7 mouse cellular contexts compared by ENCODE assay signal in the genomic region with DNA sequence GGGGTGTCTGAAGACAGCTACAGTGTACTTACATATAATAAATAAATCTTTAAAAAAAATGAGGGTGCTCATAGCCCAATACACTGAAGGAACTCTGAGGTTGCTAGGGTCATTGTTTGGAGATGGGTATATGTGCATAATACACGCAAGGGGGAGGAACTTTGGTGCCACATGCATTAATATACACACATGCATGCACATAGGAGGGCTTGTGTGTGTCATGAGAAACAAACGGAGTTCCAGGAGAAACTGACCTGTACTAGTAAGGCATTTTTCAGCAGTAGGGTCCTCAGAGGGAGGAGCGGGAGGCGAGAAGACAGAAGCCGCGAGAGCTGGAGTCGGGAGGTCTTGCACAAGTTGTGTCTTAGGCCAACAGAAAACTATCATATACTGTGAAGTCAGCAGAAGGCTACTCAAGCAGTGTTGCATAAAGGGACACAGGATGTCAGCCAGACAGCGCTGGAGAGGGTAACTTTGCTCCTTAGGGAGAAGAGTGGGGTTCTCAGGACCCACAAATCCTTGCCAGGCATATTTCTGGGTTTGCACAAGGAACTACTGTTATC. TPM values are rescaled to one million over a fixed set of nuclear protein-coding genes. Genes with fewer than 3 reads are reported as not detected.
DNase-seq lines count a peak whose midpoint lies in the region; ATAC-seq and TF ChIP-seq lines count a peak whose summit lies in the region.

No protein-coding gene starts in this region.

- H3K4me2 ChIP-seq in hindbrain, embryonic 15.5 days: peak overlapping the region; percentile 51

- H3K36me3 ChIP-seq in ES-Bruce4 (ENCODE audit: control insufficient read depth, insufficient read depth, low read length, poor library complexity, severe bottlenecking): no peaks in the 10 kb centered on the region
- no peaks in the 10 kb centered on the region for H3K36me3 ChIP-seq in hindbrain, embryonic 15.5 days
- peaks cover 5% of the 10 kb centered on the region for H3K36me3 ChIP-seq in megakaryocyte, embryonic 14.5 days (replicated peaks; ENCODE audit: low read length)

- DNase-seq in layer of hippocampus, adult 9-11 months: no peak
- DNase-seq in left cerebral cortex, adult 8-10 months (ENCODE audit: low spot score in 2 of 2): no peak
- DNase-seq in urinary bladder, postnatal 4 days (ENCODE audit: low spot score in 2 of 2): no peak

- H3K27me3 ChIP-seq in ES-Bruce4 (ENCODE audit: control insufficient read depth, insufficient read depth, low read length, poor library complexity, severe bottlenecking): no peaks in the 10 kb centered on the region
- H3K27me3 ChIP-seq in hindbrain, embryonic 15.5 days: no peaks in the 10 kb centered on the region
- no peaks in the 10 kb centered on the region for H3K27me3 ChIP-seq in megakaryocyte, embryonic 14.5 days (replicated peaks)

- no peaks in the 10 kb centered on the region for H3K9me3 ChIP-seq in ES-Bruce4 (replicated peaks; ENCODE audit: control insufficient read depth, insufficient read depth, low read length, poor library complexity, severe bottlenecking)
- H3K9me3 ChIP-seq in hindbrain, embryonic 15.5 days: no peaks in the 10 kb centered on the region
- no peaks in the 10 kb centered on the region for H3K9me3 ChIP-seq in megakaryocyte, embryonic 14.5 days

- TF ChIP-seq EP300 in ES-Bruce4 (IDR thresholded peaks at IDR 0.05; ENCODE audit: insufficient read depth, low read depth, low read length): no peak

- no peak for TF ChIP-seq CTCF in ES-Bruce4 (IDR thresholded peaks at IDR 0.05; ENCODE audit: low read depth, low read length)

- peak; percentile 74; the same call in 1 of the 2 replicates for ATAC-seq in hindbrain, embryonic 15.5 days (ENCODE audit: low FRiP score, low read depth)

- H3K4me3 ChIP-seq in ES-Bruce4 (ENCODE audit: low read depth, low read length): no peak overlapping the region
- peak overlapping the region; percentile 47 for H3K4me3 ChIP-seq in brown adipose tissue, adult 24 weeks (ENCODE audit: insufficient read depth, low read depth, low read length)
- no peak overlapping the region; the same call in 1 of the 2 replicates for H3K4me3 ChIP-seq in hindbrain, embryonic 15.5 days
- peak overlapping the region; percentile 88 for H3K4me3 ChIP-seq in megakaryocyte, embryonic 14.5 days (replicated peaks)

- H3K4me1 ChIP-seq in ES-Bruce4 (ENCODE audit: control insufficient read depth, insufficient read depth, low read length): no peaks in the 10 kb centered on the region
- H3K4me1 ChIP-seq in brown adipose tissue, adult 24 weeks (ENCODE audit: control insufficient read depth, insufficient read depth, insufficient read length, low read length): peaks cover 3% of the 10 kb centered on the region; the same call in 1 of the 2 replicates
- H3K4me1 ChIP-seq in hindbrain, embryonic 15.5 days (replicated peaks): peaks cover 6% of the 10 kb centered on the region
- peaks cover 31% of the 10 kb centered on the region for H3K4me1 ChIP-seq in megakaryocyte, embryonic 14.5 days

- WGBS in hindbrain, embryonic 15.5 days: 72% methylated on average over 8 of the region's 8 CpGs

- H3K9ac ChIP-seq in ES-Bruce4 (ENCODE audit: low read depth, poor library complexity, severe bottlenecking): no peak overlapping the region
- H3K9ac ChIP-seq in hindbrain, embryonic 15.5 days: no peak overlapping the region

- H3K27ac ChIP-seq in ES-Bruce4 (ENCODE audit: insufficient read depth, low read length): peak overlapping the region; percentile 48; the same call in 1 of the 2 replicates
- H3K27ac ChIP-seq in brown adipose tissue, adult 24 weeks (replicated peaks; ENCODE audit: low read depth, low read length): peak overlapping the region; percentile 27; the same call in 1 of the 2 replicates
- H3K27ac ChIP-seq in hindbrain, embryonic 15.5 days (replicated peaks): peak overlapping the region; percentile 48

- no peak for TF ChIP-seq POLR2A in ES-Bruce4 (IDR thresholded peaks at IDR 0.05; ENCODE audit: insufficient read depth, low read length)

RNA-seq across cellular contexts. Expression of gene Mcrs1, which starts 7.5 kb away (rescaled TPM):
- 76.2 and 84.9 TPM in 2 replicates for polyA plus RNA-seq in ES-Bruce4 (2011; ENCODE audit: insufficient read depth, insufficient read length, low read depth, missing spikeins)
- 23.3 and 30.6 TPM in 2 replicates for polyA plus RNA-seq in brown adipose tissue, adult 24 weeks (2012; ENCODE audit: insufficient read depth, insufficient read length, missing spikeins)
- 203 and 209 TPM in 2 replicates for polyA plus RNA-seq in hindbrain, embryonic 15.5 days (2015; fragmentation: Nextera tagmentation; extraction: Ambion mirVana)
- polyA plus RNA-seq in megakaryocyte, embryonic 14.5 days (2012; ENCODE audit: insufficient read depth, low replicate concordance): 24.2 and 57.0 TPM in 2 replicates
- total RNA-seq in left cerebral cortex, adult 8-10 months (2022): 10 to 100 TPM; 86.7 to 96.0 (median 87.8) TPM

RNA-seq across cellular contexts. Expression of gene Kcnh3, which starts 34.6 kb away (rescaled TPM):
- polyA plus RNA-seq in ES-Bruce4 (2011; ENCODE audit: insufficient read depth, insufficient read length, low read depth, missing spikeins): 0.99 and 1.3 TPM in 2 replicates
- polyA plus RNA-seq in brown adipose tissue, adult 24 weeks (2012; ENCODE audit: insufficient read depth, insufficient read length, missing spikeins): not detected in 2 replicates
- 0.81 and 1.5 TPM in 2 replicates for polyA plus RNA-seq in hindbrain, embryonic 15.5 days (2015; fragmentation: Nextera tagmentation; extraction: Ambion mirVana)
- polyA plus RNA-seq in megakaryocyte, embryonic 14.5 days (2012; ENCODE audit: insufficient read depth, low replicate concordance): not detected in 2 replicates
- total RNA-seq in left cerebral cortex, adult 8-10 months (2022): 100 to 1,000 TPM; 141 to 172 (median 154) TPM

RNA-seq across cellular contexts. Expression of gene Prpf40b, which starts 35.6 kb away (rescaled TPM):
- 42.8 and 51.2 TPM in 2 replicates for polyA plus RNA-seq in ES-Bruce4 (2011; ENCODE audit: insufficient read depth, insufficient read length, low read depth, missing spikeins)
- 17.9 and 18.5 TPM in 2 replicates for polyA plus RNA-seq in brown adipose tissue, adult 24 weeks (2012; ENCODE audit: insufficient read depth, insufficient read length, missing spikeins)
- polyA plus RNA-seq in hindbrain, embryonic 15.5 days (2015; fragmentation: Nextera tagmentation; extraction: Ambion mirVana): 108 and 114 TPM in 2 replicates
- 14.7 and 16.8 TPM in 2 replicates for polyA plus RNA-seq in megakaryocyte, embryonic 14.5 days (2012; ENCODE audit: insufficient read depth, low replicate concordance)
- 10 to 100 TPM; 87.9 to 95.7 (median 93.4) TPM for total RNA-seq in left cerebral cortex, adult 8-10 months (2022)

RNA-seq across cellular contexts. Expression of gene Fam186b, which starts 36.4 kb away (rescaled TPM):
- polyA plus RNA-seq in ES-Bruce4 (2011; ENCODE audit: insufficient read depth, insufficient read length, low read depth, missing spikeins): not detected in 2 replicates
- not detected in 2 replicates for polyA plus RNA-seq in brown adipose tissue, adult 24 weeks (2012; ENCODE audit: insufficient read depth, insufficient read length, missing spikeins)
- polyA plus RNA-seq in hindbrain, embryonic 15.5 days (2015; fragmentation: Nextera tagmentation; extraction: Ambion mirVana): 0.55 and 0.86 TPM in 2 replicates
- not detected in 2 replicates for polyA plus RNA-seq in megakaryocyte, embryonic 14.5 days (2012; ENCODE audit: insufficient read depth, low replicate concordance)
- 1 to 10 TPM in 3 of 4 experiments, under 1 TPM in 1; 0.58 to 2.1 (median 1.1) TPM for total RNA-seq in left cerebral cortex, adult 8-10 months (2022)

Comparison
In these comparisons a context has a peak if more than half of its experiments do, and no peak if none do; other contexts are left out.
1. H3K4me3 ChIP-seq: peak in brown adipose tissue, adult 24 weeks (single experiment) and megakaryocyte, embryonic 14.5 days (single experiment); none in ES-Bruce4 (single experiment) and hindbrain, embryonic 15.5 days (single experiment).
2. Peak in every context shown above with its lines, with median percentiles within 50 percentile points of each other: H3K27ac ChIP-seq.